Mouse (Mus musculus): ENCODE data around the gene P4ha2. TPM values are rescaled to one million over a fixed set of nuclear protein-coding genes. Genes with fewer than 3 reads are reported as not detected.

Gene P4ha2
- 15.7 TPM for polyA plus RNA-seq (2015; fragmentation: Illumina TruSeq; extraction: RNeasy Lipid Tissue Mini Kit (QIAGEN cat#74804); ENCODE audit: low read depth, low replicate concordance)

DNA sequence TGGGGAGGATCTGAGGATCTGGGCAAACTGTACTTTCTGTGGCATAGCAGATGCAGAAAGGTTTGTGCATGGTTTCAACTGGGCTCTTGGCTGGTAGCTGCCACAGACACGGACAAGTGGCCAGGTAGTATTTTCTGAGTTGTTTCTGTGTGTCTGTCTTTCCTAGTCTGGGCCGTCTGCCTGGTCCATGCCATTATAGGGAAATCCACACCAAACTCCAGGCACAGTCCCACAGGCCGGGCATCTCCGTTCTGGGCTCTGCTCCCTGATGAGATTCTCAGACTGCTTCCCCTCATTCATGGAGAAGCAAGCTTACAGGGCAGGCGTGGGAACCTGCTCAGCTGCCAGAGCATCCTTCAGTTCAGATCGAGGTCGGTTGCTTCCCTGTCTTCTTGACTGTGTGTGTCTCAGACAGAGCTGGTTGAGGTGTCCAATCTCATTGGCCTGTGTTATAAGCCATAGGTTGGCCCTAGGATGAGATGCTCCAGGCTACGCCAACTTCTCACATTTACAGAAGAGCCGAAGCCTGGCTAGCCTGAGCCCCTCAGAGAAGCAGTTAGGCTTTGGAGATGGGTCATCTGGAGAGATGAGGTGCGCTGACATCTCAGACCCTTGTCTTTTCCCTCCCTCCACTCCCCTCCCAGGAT is at the start of gene P4ha2:
Gene P4ha2 (plus strand): TSS at position 51 of the 647 bp plus-strand sequence.

GRCm38 (mm10) chr11:54068520-54069371 is 31.1 kb upstream of the P4ha2 start, which contains the start of gene Pdlim4:
Pdlim4 (minus strand) TSS chr11:54069014.

Other genes with a start within 250 kb of the P4ha2 start
- 2.8 TPM for gene Gm12216, start 240.8 kb upstream of the P4ha2 start, polyA plus RNA-seq (2015; fragmentation: Illumina TruSeq; extraction: RNeasy Lipid Tissue Mini Kit (QIAGEN cat#74804); ENCODE audit: low read depth, low replicate concordance)
- gene Slc22a5, start 208.4 kb upstream of the P4ha2 start, polyA plus RNA-seq (2015; fragmentation: Illumina TruSeq; extraction: RNeasy Lipid Tissue Mini Kit (QIAGEN cat#74804); ENCODE audit: low read depth, low replicate concordance): 9.6 TPM
- gene Slc22a21, start 119.8 kb upstream of the P4ha2 start, polyA plus RNA-seq (2015; fragmentation: Illumina TruSeq; extraction: RNeasy Lipid Tissue Mini Kit (QIAGEN cat#74804); ENCODE audit: low read depth, low replicate concordance): 1.2 TPM
- gene Slc22a4, start 72.0 kb upstream of the P4ha2 start, polyA plus RNA-seq (2015; fragmentation: Illumina TruSeq; extraction: RNeasy Lipid Tissue Mini Kit (QIAGEN cat#74804); ENCODE audit: low read depth, low replicate concordance): 12.8 TPM
- gene Pdlim4, start 31.1 kb upstream of the P4ha2 start, polyA plus RNA-seq (2015; fragmentation: Illumina TruSeq; extraction: RNeasy Lipid Tissue Mini Kit (QIAGEN cat#74804); ENCODE audit: low read depth, low replicate concordance): 15.0 TPM
- gene Csf2, start 149.6 kb downstream of the P4ha2 start, polyA plus RNA-seq (2015; fragmentation: Illumina TruSeq; extraction: RNeasy Lipid Tissue Mini Kit (QIAGEN cat#74804); ENCODE audit: low read depth, low replicate concordance): not detected
- gene Il3, start 167.2 kb downstream of the P4ha2 start, polyA plus RNA-seq (2015; fragmentation: Illumina TruSeq; extraction: RNeasy Lipid Tissue Mini Kit (QIAGEN cat#74804); ENCODE audit: low read depth, low replicate concordance): not detected
- gene Acsl6, start 203.7 kb downstream of the P4ha2 start, polyA plus RNA-seq (2015; fragmentation: Illumina TruSeq; extraction: RNeasy Lipid Tissue Mini Kit (QIAGEN cat#74804); ENCODE audit: low read depth, low replicate concordance): 180 TPM

Data from brain, adult 10 weeks (tissue).